Mouse (Mus musculus) liver, adult 2 months (tissue): ENCODE measurements at regions not wholly inside any gene's neighbourhood (a gene's known extent, or its start where the extent isn't known, plus 50 kb on each side); places are given as distances from the start of the nearest gene placed in this dataset.

Source experiments
- DNase-seq: peaks from one replicate; pipeline ENCODE4 v3.0.0-alpha.2; 2011; ENCODE audit warnings: low read depth, low spot score; ENCODE audit errors: extremely low read depth
- H3K27ac ChIP-seq: fragments of 200-500 bp; replicated peaks from 2 replicates; pipeline ENCODE4 v1.5.1; 2012; ENCODE audit warnings: low read depth, mild to moderate bottlenecking, control low read depth, inconsistent platforms, low read length; ENCODE audit not compliant: insufficient read depth
- H3K27me3 ChIP-seq: fragments of 200-500 bp; 2 replicates; pipeline ENCODE4 v1.6.1; 2012; ENCODE audit warnings: mild to moderate bottlenecking, moderate library complexity, low read length, inconsistent platforms; ENCODE audit not compliant: control insufficient read depth, insufficient read depth
- H3K36me3 ChIP-seq: fragments of 200-500 bp; 2 replicates; pipeline ENCODE4 v1.6.1; 2012; ENCODE audit warnings: low read length, inconsistent platforms; ENCODE audit not compliant: control insufficient read depth, insufficient read depth
- H3K4me1 ChIP-seq: fragments of 200-500 bp; 2 replicates; pipeline ENCODE4 v1.6.1; 2011; ENCODE audit warnings: low read length; ENCODE audit not compliant: control insufficient read depth, insufficient read depth
- H3K4me3 ChIP-seq: fragments of 200-500 bp; 2 replicates; pipeline ENCODE4 v1.5.1; 2011; ENCODE audit warnings: low read depth, mild to moderate bottlenecking, control low read depth, low read length, moderate library complexity; ENCODE audit not compliant: insufficient read depth
- H3K79me2 ChIP-seq: fragments of 200-500 bp; 2 replicates; pipeline ENCODE4 v1.6.1; 2012; ENCODE audit warnings: inconsistent platforms, mild to moderate bottlenecking, low read length, moderate library complexity; ENCODE audit not compliant: control insufficient read depth, insufficient read depth
- H3K9ac ChIP-seq: fragments of 200-500 bp; 2 replicates; pipeline ENCODE4 v1.6.1; 2012; ENCODE audit warnings: low read depth, mild to moderate bottlenecking, control low read depth, inconsistent platforms, low read length
- CTCF ChIP-seq: fragments of 200-500 bp; IDR thresholded peaks from 2 replicates; pipeline ENCODE4 v1.5.1; 2011; ENCODE audit warnings: low read depth, low read length, control low read depth
- POLR2A ChIP-seq: fragments of 200-500 bp; IDR thresholded peaks from 2 replicates; pipeline ENCODE4 v1.6.1; 2011; ENCODE audit warnings: low read length, control low read depth; ENCODE audit not compliant: insufficient read depth; ENCODE audit errors: extremely low read depth
- WGBS: fragments of 180-500 bp; shearing (Covaris S2); methylation state at CpG from one replicate; pipeline ENCODE4 v1.1.7; 2018; 5-methylcytosine and 5-hydroxymethylcytosine counted together

- no peak overlapping the region for H3K27ac ChIP-seq
- H3K9ac ChIP-seq = no peak overlapping the region
- no peaks in the 10 kb centered on the region for H3K79me2 ChIP-seq
- no peak overlapping the region for H3K4me3 ChIP-seq
- no peaks in the 10 kb centered on the region for H3K36me3 ChIP-seq
- WGBS = 74% methylated on average over 6 of the region's 6 CpGs
- no peak for DNase-seq
- no peaks in the 10 kb centered on the region for H3K4me1 ChIP-seq
- TF ChIP-seq CTCF = no peak
- TF ChIP-seq POLR2A = no peak
- H3K27me3 ChIP-seq = no peaks in the 10 kb centered on the region
Measured at GRCm38 (mm10) chr15:68656722-68657121, 2156.0 kb upstream of the Lrrc6 start.

GRCm38 (mm10) chr15:68655046-68655445, 2154.3 kb upstream of the Lrrc6 start:
- no peak overlapping the region for H3K9ac ChIP-seq
- WGBS = 84% methylated on average over 3 of the region's 3 CpGs

GRCm38 (mm10) chr15:68650609-68651008, 2149.9 kb upstream of the Lrrc6 start:
- Histone ChIP-seq H3K9ac (no peak overlapping the region), H3K79me2 (no peaks in the 10 kb centered on the region), H3K27ac (no peak overlapping the region), H3K36me3 (no peaks in the 10 kb centered on the region), H3K4me1 (no peaks in the 10 kb centered on the region), H3K4me3 (no peak overlapping the region), H3K27me3 (no peaks in the 10 kb centered on the region)
- TF ChIP-seq POLR2A = no peak
- no peak for TF ChIP-seq CTCF
- no peak for DNase-seq
- 52% methylated on average over 2 of the region's 2 CpGs for WGBS

More at GRCm38 (mm10) chr15:68655046-68655445, 2154.3 kb upstream of the Lrrc6 start:
- no peaks in the 10 kb centered on the region for H3K4me1 ChIP-seq
- no peaks in the 10 kb centered on the region for H3K36me3 ChIP-seq
- no peak overlapping the region for H3K27ac ChIP-seq
- H3K79me2 ChIP-seq = no peaks in the 10 kb centered on the region
- no peak for DNase-seq
- H3K4me3 ChIP-seq = no peak overlapping the region
- no peak for TF ChIP-seq CTCF
- TF ChIP-seq POLR2A = no peak
- H3K27me3 ChIP-seq = no peaks in the 10 kb centered on the region

- Histone ChIP-seq H3K4me3 (no peak overlapping the region), H3K9ac (no peak overlapping the region), H3K36me3 (no peaks in the 10 kb centered on the region), H3K79me2 (no peaks in the 10 kb centered on the region), H3K27ac (no peak overlapping the region), H3K4me1 (no peaks in the 10 kb centered on the region), H3K27me3 (no peaks in the 10 kb centered on the region)
- 74% methylated on average over 3 of the region's 3 CpGs for WGBS
- DNase-seq = no peak
- no peak for TF ChIP-seq POLR2A
- no peak for TF ChIP-seq CTCF
Measured at GRCm38 (mm10) chr15:68650033-68650432, 2149.3 kb upstream of the Lrrc6 start.

GRCm38 (mm10) chr15:68646865-68647264, 2146.2 kb upstream of the Lrrc6 start:
- 68% methylated on average over 3 of the region's 3 CpGs for WGBS
- DNase-seq = no peak

GRCm38 (mm10) chr15:68644862-68645261, 2144.2 kb upstream of the Lrrc6 start:
- H3K4me3 ChIP-seq = no peak overlapping the region
- no peaks in the 10 kb centered on the region for H3K27me3 ChIP-seq
- no peaks in the 10 kb centered on the region for H3K79me2 ChIP-seq
- no peak overlapping the region for H3K27ac ChIP-seq
- no peaks in the 10 kb centered on the region for H3K36me3 ChIP-seq
- TF ChIP-seq CTCF = no peak
- TF ChIP-seq POLR2A = no peak
- WGBS = 74% methylated on average over 1 of the region's 1 CpGs
- DNase-seq = no peak
- no peaks in the 10 kb centered on the region for H3K4me1 ChIP-seq
- no peak overlapping the region for H3K9ac ChIP-seq

More at GRCm38 (mm10) chr15:68646865-68647264, 2146.2 kb upstream of the Lrrc6 start:
- H3K27me3 ChIP-seq = no peaks in the 10 kb centered on the region
- no peak for TF ChIP-seq POLR2A
- no peak for TF ChIP-seq CTCF
- H3K4me1 ChIP-seq = no peaks in the 10 kb centered on the region
- H3K27ac ChIP-seq = no peak overlapping the region
- H3K36me3 ChIP-seq = no peaks in the 10 kb centered on the region
- H3K79me2 ChIP-seq = no peaks in the 10 kb centered on the region
- no peak overlapping the region for H3K4me3 ChIP-seq
- H3K9ac ChIP-seq = no peak overlapping the region
